Mouse (Mus musculus) gastrocnemius, postnatal 10 days (tissue): ENCODE results near the gene Fkbp6. TPM values are rescaled to one million over a fixed set of nuclear protein-coding genes. Genes with fewer than 3 reads are reported as not detected.

Experiments used
- DNase-seq: peaks from one replicate; pipeline ENCODE4 v3.0.0; 2021; ENCODE audit warnings: mixed read lengths
- total RNA-seq, 2 experiments: library from RNA; stranded (reverse); gene quantifications; 2 replicates each; pipeline ENCODE4 v1.2.3; 2021

Fkbp6 gene
- total RNA-seq, 2 experiments from 2014 or later = not detected

DNA sequence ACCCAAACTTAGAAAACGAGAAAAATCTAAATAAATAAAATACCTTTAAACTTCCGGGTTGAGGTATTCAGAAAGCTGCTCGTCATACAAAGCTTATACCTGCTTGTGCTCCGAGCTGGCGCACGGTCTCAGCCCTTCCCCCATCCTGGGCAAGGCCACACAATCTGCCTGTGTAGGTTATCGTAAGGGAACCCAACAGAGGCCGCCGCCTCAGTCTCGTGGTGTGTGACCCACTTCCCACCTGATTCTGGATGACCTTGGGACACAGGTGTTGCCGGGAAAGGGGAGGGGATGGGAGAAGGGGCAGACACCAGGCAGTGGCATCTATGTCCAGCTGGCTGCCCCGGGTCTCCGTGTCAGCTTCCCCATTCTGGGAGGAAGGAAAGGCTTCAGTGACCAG, 1.8 kb upstream of the Fkbp6 start:
- no peak for DNase-seq

DNA sequence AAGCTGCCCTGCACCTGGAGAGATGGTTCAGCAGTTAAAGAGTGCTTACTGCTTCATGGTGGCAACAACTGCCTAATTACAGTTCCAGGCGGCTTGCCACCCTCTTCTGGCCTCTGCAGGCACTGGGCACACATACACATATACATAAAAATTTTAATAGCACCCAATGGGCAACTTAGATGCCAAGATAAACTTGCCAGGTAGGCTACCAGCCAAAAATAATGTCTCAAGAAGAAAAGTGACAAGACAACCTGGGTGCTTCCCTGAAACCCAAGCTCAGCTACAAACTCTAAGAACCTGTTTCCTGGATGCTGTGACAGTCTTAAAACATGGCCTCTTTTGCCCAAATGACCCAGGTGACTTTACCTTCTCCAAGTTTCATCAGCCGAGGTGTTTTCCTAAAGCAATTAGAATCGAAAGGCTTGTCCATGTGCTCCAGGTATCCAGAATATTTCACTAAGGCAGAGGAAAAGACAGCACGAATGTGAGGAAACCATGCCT, 2.3 kb downstream of the Fkbp6 start:
- no peak for DNase-seq

DNA sequence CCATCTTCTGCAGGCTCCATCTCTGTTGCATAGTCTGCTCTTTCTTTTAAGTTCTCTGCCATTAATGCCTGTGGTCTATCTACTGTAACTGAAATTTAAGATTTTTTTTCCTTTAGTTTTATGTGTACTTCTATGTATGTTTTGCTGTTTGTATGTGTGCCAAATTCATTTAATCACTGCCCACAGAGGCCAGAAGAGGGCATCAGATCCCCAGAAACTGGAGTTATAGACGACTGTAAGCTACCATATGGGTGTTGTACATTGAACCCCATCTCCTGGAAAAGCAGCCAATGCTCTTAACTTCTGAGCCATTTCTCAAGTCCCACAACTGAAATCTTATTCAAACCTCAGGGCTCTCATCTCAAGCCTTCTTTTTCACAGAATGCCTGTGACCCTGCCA, 3.4 kb downstream of the Fkbp6 start:
- no peak for DNase-seq

DNA sequence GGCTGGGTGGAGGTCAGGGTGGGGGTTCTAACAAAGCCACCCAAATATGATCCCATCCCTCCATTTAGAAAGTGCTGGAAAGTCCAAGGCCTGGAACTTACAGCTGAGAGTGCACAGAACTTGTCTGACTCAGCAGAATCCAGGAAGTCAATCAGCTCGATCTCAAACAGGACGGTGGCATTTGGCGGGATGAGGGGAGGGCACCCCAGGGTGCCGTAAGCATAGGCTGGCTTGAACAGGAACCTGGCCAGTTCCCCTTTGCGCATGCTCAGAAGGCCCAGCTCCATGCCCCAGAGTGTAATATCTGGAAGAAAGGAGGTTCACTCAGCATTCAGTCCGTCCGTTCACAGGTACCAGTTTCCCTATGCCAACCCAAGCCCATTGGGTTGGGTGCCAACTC, 3.9 kb downstream of the Fkbp6 start:
- DNase-seq = no peak

DNA sequence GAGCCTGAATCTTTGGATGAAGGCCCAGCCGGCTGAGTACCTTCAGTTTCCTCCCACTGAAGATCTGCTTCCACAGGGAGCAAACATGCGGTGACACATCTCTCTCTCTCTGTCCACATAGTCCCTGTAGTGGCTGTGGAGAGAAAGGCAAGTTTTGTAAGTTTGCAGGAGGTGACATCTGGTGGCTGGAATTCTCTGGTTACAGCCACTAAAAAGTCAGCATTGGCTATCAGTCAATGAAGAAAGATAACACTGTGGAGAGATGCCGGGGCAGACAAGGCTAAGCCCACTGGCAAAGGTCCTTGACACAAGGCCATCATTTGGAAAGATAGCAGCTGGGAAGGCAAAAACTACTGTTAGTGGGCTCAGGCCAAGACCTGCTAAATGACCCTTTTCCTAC, 12.3 kb downstream of the Fkbp6 start:
- no peak for DNase-seq

DNA sequence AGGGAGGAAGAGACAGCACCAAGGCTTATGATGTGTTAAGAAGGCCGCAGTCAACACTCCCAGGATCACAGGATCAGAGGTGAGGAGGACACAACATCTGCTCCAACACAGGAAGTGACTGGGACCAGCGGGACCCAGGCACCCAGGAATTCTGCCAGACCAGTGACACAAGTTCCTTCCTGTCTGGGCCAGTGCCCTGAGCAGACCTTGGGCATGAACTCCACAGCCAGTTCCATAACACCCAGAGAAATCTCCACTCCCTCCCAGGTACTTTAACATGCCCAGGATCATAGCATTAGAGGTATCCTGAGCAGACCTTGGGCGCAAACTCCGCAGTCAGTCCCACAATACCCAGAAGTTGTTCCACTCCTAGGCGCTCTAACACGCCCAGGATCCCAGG, 18.7 kb downstream of the Fkbp6 start:
- DNase-seq = no peak

DNA sequence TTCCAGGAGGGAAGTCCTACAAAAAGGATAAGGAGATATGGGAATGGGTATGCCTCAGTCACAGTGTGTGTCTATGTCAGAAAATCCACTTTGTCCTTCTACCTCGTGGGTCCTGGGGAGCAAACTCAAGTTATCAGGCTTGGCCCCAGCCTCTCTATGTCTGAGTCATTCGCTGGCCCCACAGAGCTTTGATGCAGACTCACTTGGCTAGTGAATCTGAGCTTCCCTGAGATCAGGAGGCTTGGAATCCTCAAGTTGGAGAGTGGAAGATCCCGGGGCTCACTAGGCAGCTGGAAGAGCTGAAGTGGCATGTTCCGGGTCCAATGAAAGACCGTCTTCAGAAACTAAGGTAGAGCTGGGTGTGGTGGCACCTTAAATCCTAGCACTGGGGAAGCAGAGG, 19.6 kb downstream of the Fkbp6 start:
- DNase-seq = no peak

DNA sequence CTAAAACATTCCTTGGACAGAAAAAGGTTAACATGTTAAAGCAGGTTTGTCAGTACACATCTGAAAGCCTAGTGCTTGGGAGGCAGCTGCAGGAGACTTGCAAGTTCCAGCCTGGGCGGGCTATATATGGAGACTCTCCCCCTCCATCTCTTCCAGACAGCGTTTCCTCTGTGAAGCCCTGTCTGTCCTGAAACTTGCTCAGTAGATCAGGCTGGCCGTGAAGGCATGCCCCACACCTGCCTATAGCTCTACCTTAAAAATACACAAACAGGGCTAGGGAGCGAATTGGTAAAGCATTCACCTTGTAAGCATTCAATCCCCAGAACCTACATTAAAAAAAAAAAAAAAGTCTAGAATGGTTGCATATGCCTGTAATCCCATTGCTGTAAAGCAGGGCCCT, 20.4 kb downstream of the Fkbp6 start:
- DNase-seq = no peak

DNA sequence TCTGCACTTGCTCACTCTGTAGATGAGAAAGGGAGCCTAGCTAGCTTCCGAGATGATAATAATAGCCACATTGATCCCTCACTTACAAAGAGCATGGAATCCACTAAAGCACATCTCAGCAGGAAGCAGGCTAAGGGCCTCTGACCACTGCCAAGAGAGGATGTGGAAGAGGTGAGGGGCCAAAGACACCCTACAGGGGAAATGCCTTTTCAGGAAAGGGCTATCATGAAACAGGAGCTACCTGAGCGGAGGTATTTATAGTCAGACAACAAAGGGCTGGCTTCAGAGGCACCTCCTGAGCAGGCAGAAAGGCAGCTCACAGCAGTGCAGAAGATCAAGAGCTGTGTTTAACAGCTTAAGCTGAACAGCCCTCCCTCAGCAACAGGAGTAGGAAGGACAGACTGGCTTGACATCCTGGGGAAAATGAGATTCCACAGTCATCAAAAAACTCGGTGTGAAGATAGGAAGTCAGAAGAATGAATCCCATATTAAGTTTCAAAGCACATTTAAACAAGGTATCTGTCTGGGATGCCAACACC, 23.7 kb downstream of the Fkbp6 start:
- DNase-seq = no peak

DNA sequence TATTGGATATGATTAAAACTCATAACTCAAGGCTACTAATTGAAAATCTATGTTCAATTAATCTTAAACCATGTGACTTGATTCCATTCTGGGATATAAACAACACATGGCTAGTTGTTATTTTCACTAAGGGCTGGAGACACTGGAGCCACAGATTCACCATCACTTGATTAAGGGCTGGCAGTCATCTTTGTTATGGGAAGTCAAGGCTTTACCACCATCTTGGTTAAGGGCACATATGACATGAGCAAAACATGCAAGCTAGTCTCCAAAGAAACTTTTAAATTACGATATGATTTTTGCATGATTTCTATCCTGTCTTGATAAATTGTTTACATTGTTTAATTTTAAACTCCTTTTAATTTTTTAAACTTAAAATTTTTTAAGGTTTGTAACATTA, 27.6 kb downstream of the Fkbp6 start:
- DNase-seq = no peak

DNA sequence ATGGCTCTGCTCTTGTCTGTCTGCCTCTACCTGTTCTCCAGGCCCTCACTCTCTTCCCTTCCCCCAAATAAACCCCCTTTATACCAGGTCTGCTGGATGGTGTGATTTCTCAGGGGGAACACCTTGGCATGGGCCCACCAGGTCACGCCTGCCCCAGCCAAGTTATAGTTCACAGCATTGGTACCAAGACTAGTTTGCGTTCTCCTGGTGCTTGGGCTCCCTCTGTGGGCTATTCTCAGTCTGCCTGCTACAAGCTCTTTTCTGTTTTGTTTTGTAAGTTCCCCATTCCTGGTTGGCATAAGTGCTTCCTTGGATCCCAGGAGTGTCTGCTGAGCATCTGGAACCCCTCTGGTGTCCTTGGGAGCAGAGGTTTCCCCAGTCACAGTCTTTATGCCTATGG, 30.0 kb downstream of the Fkbp6 start:
- no peak for DNase-seq

DNA sequence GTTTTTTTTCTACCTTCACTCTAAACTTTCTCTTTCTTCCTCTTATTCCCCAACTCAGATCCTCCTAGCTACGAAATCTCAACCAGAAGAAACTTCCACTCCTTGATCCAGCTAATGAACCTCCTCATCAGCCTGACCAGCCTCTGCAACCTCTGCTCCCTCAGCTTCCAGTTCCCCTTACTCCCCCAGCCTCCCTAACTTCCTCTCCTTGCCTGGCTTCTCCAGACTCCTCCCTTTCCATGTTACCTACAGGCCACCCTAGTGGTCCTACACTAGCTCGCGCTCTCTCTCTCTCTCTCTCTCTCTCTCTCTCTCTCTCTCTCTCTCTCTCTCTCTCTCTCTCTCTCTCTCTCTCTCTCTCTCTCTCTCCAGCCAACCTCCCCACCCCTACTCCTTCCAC, 33.7 kb downstream of the Fkbp6 start:
- no peak for DNase-seq

DNA sequence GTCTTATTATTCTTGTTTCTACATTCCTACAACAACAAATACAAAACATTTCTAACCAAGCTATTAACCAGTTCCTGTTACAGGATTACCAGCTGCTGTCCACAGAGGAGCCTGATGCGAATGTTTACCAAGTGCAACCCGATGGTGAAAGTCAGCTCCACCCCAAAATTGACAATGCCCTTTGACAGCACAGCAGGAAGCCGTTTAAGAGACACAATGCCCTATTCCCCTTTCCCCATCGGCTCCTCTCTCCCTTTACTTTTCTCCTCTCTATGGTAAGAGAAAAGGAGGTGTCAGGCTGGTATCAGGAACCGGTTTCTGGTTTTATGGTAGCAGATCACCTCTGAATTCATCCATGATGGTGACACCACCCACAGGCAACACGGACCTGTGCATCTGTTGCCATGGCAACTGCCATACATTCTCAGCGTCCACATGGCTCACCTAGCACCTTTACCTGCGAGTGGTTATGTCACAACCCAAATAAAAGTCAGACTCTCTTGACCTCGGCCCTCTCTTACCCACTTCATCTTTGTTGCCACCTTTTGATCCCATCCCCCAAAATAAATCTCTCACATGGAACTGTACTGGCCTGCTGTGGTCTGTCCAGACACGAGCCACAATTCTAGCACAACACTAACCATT, 43.4 kb downstream of the Fkbp6 start:
- DNase-seq = no peak

DNA sequence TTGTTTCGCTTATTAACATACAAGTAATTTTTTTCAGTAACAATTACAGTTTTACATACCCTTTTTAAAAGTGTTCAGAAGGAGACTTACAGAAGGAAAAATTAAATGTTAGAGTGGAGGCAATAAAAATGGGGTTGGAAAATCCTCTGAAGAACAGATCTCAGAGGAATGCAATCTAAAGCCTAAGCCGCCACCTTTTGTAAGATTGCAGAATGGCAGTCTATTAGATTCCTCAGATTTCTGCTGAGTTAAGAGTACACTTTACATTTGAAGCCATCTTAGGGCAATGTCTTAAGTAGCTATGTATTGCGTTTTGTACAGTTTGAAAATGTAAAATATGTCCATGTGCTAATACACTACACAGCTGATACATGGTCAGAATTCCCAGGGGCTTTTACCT, 47.4 kb downstream of the Fkbp6 start:
- DNase-seq = no peak

DNA sequence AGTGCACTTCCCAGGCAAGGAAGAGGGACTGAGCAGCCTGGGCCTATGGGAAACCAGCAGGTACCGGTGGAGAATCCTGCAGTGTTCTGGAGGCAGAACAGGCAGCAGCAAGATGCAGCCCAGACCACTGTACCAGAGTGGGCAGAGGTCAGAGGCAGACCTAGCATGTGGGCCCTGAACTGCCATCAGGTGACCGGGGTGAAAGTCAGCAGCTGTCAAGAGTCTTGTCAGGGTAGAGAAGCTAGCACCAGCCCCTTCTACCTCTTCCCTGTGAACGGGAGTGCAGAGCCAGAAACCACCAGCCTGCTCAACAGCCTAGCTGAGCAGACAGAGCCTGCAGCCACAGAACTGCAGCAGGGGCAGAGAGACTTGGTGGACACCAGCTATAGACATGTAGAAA, 47.9 kb downstream of the Fkbp6 start:
- no peak for DNase-seq

DNA sequence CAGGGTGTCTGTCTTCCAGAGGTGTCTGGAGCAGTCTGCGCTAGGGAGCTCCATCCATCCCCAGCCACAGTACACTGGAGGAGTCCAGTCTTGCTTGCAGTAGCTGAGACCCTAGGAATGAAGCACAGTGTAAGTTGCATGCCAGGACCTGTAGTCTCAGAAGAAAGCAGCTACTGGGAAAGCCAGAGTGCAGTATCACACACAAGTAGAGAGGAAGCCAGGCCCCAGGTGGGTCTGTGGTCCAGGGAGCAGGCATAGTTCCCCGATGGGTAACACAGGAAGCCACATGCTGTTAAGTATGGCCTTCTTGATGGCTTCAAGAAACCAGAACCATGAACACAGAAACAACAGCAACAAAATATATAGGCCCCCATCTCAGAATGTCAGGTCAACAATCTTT, 57.8 kb downstream of the Fkbp6 start:
- no peak for DNase-seq

DNA sequence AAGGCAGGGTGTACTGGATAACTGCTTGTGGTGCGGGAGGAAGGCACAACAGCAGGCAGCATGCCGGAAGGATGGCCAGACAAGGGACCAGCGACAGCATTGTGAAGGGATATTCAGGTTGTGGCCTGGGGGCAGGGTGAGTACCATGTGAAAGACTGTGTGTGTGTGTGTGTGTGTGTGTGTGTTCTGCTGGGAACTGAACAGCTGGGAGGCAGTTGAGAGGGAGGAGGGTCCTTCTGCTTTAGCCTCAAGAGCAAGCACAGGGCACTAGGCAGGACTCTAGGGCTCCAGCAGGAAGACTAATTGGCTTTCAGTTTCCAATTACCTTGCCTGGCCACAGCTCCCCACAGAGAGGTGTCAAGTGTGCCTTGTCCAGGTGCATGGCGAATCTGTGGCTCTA, 58.7 kb downstream of the Fkbp6 start:
- no peak for DNase-seq

DNA sequence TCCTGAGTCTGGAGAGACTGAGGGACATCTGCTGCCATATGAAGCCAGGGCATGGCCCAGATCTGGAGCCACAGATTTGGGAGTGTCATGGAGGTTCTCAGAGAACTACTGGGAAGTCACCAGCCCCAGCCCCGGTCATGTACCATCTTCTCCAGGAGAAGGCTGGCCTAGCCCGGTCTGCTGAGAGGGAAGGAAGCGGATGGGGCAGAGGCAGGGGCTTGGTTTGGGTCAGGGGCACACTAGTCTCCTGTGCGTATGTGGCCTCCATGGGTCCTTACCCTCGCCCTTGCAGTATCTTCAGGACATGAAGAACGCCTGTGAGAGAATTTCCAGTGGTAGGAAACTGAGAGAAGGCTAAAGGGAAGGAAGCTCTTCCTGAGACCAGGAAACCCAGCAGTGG, 59.1 kb downstream of the Fkbp6 start:
- DNase-seq = no peak

DNA sequence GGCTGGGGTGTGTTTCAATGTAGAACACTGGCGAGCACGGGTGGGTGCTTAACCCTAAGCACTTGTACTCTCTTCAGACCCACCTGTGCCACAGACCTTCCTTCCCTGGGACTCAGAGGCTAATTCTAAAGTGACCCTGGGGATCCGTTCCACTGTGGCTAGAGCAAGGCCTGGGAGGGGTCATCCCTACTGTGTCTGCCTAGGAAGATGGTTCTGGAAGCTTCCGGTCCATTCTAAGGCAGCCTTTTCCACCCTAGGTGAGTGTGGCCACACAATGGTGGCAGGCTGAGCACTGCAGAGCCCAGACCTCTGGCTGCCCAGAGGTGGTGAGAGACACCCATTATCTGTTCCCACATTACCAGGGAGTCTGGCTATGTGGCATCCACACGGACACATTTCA, 62.9 kb downstream of the Fkbp6 start:
- DNase-seq = no peak

DNA sequence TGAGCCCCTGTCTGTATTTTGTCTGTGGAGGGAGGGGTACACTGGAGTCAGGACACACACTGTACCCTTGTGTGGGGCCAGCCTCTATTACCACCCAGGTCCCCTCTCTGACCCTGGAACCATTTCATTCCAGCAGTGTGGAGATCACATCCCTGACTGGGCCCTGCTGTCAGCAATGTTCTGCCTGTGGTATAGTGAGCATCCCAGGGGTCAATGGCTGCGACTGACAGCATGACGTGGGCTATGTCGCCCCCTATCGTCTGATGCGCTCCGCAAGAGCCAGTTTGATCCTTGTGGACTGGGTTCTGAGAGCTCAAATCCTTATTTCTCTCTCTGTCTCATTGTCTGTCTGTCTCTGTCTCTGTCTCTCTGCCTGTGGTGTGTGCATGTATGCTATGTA, 63.7 kb downstream of the Fkbp6 start:
- DNase-seq = peak; percentile 86

DNA sequence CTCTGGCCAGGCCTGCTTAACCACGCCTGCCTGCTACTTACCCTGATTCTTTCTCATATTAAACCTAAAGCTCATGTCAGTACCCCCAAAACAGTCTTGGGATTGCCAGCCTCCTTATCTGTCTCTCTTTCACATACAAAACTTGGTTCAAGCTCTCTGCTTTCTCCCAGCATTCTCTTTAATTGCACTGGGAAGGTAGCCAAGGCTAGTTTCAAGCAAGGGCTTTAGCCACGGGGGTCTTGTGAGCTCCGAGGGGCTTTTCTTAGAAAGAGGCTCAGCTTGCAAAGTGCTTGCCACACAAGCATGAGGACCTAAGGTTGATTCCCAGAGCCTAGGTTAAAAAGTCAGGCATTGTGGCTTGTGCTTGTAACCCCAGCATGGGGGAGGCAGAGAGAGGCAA, 64.6 kb downstream of the Fkbp6 start:
- DNase-seq = no peak

DNA sequence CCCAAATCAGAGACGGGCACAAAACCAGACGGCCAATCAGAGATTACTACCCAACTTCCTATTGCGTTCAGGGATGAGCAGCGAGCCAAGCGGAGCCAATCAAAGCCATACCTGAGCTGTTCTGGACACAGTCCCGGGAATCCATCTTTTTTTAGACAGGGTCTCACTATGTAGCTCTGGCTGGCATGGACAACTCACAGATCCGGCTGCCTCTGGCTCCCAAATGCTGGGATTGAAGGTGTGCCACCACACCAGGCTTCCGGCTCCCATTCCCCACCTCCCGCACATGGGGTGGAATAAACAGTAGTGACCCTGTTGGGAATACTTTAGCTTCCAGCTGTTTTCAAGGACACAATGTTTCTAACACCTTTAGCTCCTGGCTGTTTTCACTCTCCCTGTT, 69.6 kb downstream of the Fkbp6 start:
- DNase-seq = no peak

DNA sequence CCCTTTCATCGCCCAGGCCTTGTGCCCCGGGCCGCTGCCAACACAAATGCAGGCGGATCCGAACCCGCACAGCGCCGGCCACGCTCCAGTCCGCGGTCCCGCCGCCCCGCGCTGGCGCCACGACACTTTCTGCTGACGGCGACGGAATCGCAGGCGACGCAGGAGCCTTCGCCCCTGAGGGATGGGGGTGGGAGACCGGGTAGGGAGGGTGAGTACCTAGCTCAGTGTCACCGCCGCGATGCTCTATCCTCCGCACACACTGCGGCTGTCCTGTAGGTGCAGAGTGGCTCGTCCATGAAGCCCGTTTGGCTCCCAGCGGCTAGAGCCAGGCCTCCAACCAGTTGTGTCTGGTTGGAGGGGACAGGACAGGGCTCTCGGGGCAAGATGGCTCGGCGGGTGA, 73.2 kb downstream of the Fkbp6 start:
- DNase-seq = no peak

DNA sequence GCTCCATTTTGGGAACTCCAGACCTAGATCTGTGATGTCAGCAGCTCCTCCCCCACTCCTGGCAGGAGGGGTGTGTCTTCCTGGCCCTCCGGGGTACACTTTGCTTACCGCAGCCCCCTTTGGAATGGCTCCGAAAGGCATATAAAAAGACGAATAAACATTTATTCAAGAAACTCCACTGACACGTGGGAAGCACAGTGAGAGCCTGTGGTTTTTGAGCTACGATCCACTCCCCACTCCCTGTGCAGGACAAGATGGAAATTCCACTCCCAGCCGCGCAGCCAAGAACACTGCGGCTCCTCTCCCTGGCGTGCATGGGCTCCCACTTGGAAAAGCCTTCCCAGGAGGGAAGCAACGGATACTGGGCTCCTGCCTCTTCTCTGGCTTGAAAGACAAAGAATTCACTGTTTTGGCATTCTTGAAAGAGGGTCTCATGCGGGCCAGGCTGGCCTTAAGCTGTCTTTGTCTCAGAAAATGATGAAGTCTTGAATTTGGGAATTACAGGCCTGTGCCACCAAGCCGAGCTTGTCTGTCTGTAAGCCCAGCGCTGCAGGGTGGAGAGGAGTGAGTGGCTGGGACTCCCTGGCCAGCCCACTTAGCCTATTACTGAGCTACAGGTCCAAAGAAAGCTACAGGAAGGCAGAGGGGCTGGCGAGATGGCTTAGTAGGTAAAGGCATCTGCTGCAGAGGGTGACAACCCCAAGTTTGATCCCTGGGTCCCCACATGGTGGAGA, 75.0 kb downstream of the Fkbp6 start:
- no peak for DNase-seq
